8 mouse cellular contexts compared by ENCODE assay signal in genomic region chr13:64273891-64274844, GRCm38 (mm10). TPM values are rescaled to one million over a fixed set of nuclear protein-coding genes. Genes with fewer than 3 reads are reported as not detected.
DNase-seq lines count a peak whose midpoint lies in the region; ATAC-seq and TF ChIP-seq lines count a peak whose summit lies in the region.

No protein-coding gene starts in this region.

- peaks cover 25% of the 10 kb centered on the region for H3K79me2 ChIP-seq in C2C12 (ENCODE audit: control insufficient read depth, insufficient read depth)

- peak overlapping the region; percentile 80 for H3K9ac ChIP-seq in heart, embryonic 11.5 days (ENCODE audit: low read depth, low read length)

- no peak for TF ChIP-seq CTCF in C2C12 (IDR thresholded peaks at IDR 0.05; ENCODE audit: control insufficient read depth, insufficient read depth, insufficient read length)
- TF ChIP-seq CTCF in cerebellum, adult 2 months (IDR thresholded peaks at IDR 0.05; ENCODE audit: borderline replicate concordance, insufficient read depth, low read depth, low read length), result no peak
- TF ChIP-seq CTCF in small intestine, adult 2 months (IDR thresholded peaks at IDR 0.05; ENCODE audit: extremely low read depth, insufficient read length, insufficient replicate concordance, low read depth, low read length), result no peak

- peak overlapping the region; percentile 100 for H3K4me2 ChIP-seq in heart, embryonic 11.5 days

- H3K36me3 ChIP-seq in C2C12 (ENCODE audit: control insufficient read depth, insufficient read depth), result no peaks in the 10 kb centered on the region
- no peaks in the 10 kb centered on the region for H3K36me3 ChIP-seq in heart, embryonic 11.5 days (ENCODE audit: control insufficient read depth, insufficient read depth, low read length)
- H3K36me3 ChIP-seq in small intestine, adult 2 months (ENCODE audit: control insufficient read depth, insufficient read depth, low read length), result no peaks in the 10 kb centered on the region

- DNase-seq in adrenal gland, adult (ENCODE audit: inconsistent age in 2 of 2, low spot score in 1 of 2), result peak; percentile 58 to 82
- no peak for DNase-seq in adrenal gland, adult 8-10 months
- DNase-seq in cerebellum, adult 2 months, result peak; percentile 35 to 57
- peak; percentile 37 for DNase-seq in kidney, postnatal 14 days

- no peak overlapping the region for H3K27ac ChIP-seq in cerebellum, adult 2 months (ENCODE audit: insufficient read depth, low read length)
- no peak overlapping the region for H3K27ac ChIP-seq in heart, embryonic 11.5 days (ENCODE audit: low read depth, low read length)
- H3K27ac ChIP-seq in small intestine, adult 2 months (ENCODE audit: insufficient read depth, low read depth, low read length), result no peak overlapping the region

- no peaks in the 10 kb centered on the region for H3K9me3 ChIP-seq in heart, embryonic 11.5 days (replicated peaks; ENCODE audit: control insufficient read depth, low read length)

- H3ac ChIP-seq in C2C12 (ENCODE audit: control insufficient read depth, insufficient read length, low read depth), result peak overlapping the region; percentile 58

- H3K27me3 ChIP-seq in C2C12 (ENCODE audit: control insufficient read depth, insufficient read depth, insufficient read length), result no peaks in the 10 kb centered on the region
- H3K27me3 ChIP-seq in cerebellum, adult 2 months (ENCODE audit: control insufficient read depth, insufficient read depth, low read length), result no peaks in the 10 kb centered on the region
- no peaks in the 10 kb centered on the region for H3K27me3 ChIP-seq in heart, embryonic 11.5 days (ENCODE audit: control insufficient read depth, insufficient read depth, low read length)
- peaks cover 21% of the 10 kb centered on the region for H3K27me3 ChIP-seq in small intestine, adult 2 months (ENCODE audit: control insufficient read depth, insufficient read depth, low read length)

- no peaks in the 10 kb centered on the region; the same call in 1 of the 2 replicates for H3K4me1 ChIP-seq in cerebellum, adult 2 months (ENCODE audit: control insufficient read depth, insufficient read depth, low read length)
- peaks cover 3% of the 10 kb centered on the region; the same call in 1 of the 2 replicates for H3K4me1 ChIP-seq in heart, embryonic 11.5 days (ENCODE audit: control insufficient read depth, insufficient read depth, low read length)
- no peaks in the 10 kb centered on the region for H3K4me1 ChIP-seq in small intestine, adult 2 months (ENCODE audit: control insufficient read depth, insufficient read depth, insufficient read length, low read length)

- peak overlapping the region; percentile 63 for H3K4me3 ChIP-seq in C2C12 (ENCODE audit: insufficient read depth, poor library complexity, severe bottlenecking)
- H3K4me3 ChIP-seq in cerebellum, adult 2 months (replicated peaks; ENCODE audit: insufficient read depth, low read depth, low read length), result peak overlapping the region; percentile 66
- H3K4me3 ChIP-seq in heart, embryonic 11.5 days (ENCODE audit: low read depth, low read length), result peak overlapping the region; percentile 74
- H3K4me3 ChIP-seq in small intestine, adult 2 months (ENCODE audit: low read depth, low read length), result peak overlapping the region; percentile 79

- TF ChIP-seq POLR2A in cerebellum, adult 2 months (IDR thresholded peaks at IDR 0.05; ENCODE audit: borderline replicate concordance, insufficient read depth, low read length), result no peak
- no peak for TF ChIP-seq POLR2A in small intestine, adult 2 months (IDR thresholded peaks at IDR 0.05; ENCODE audit: low read depth, low read length)

- 8% methylated on average over 95 of the region's 95 CpGs for WGBS in cerebellum, adult 2 months
- under 1% methylated on average over 92 of the region's 95 CpGs for WGBS in heart, embryonic 11.5 days (ENCODE audit: insufficient replicate concordance)
- 2% methylated on average over 95 of the region's 95 CpGs for WGBS in small intestine, adult 2 months

- H3K79me3 ChIP-seq in C2C12 (ENCODE audit: low read depth), result peaks cover 7% of the 10 kb centered on the region

- ATAC-seq in heart, embryonic 11.5 days (replicated peaks; ENCODE audit: insufficient number of reproducible peaks, low FRiP score, low TSS enrichment), result peak; percentile 61
- ATAC-seq in megakaryocyte, adult 5-6 weeks (ENCODE audit: poor library complexity, severe bottlenecking), result 0 out of 2 replicates have a peak, but pooled peaks have one; percentile 5

TF ChIP-seq in C2C12, 6 proteins besides CTCF, POLR2A, EP300 and RAD21:
- no peak for TF ChIP-seq CEBPB (IDR thresholded peaks at IDR 0.05; ENCODE audit: low read depth)
- no peak for TF ChIP-seq MYOD1 (IDR thresholded peaks at IDR 0.05; ENCODE audit: control insufficient read depth, insufficient read length, low read depth)
- TF ChIP-seq MAX (IDR thresholded peaks at IDR 0.05), result no peak
- TF ChIP-seq MYOG (IDR thresholded peaks at IDR 0.05; ENCODE audit: control insufficient read depth, extremely low read depth, insufficient read length), result no peak
- TF ChIP-seq FOSL1 (IDR thresholded peaks at IDR 0.05; ENCODE audit: insufficient read depth, low read length, poor library complexity, severe bottlenecking), result no peak
TF ChIP-seq in C2C12: peak in this region for 0.

RNA-seq across cellular contexts. Expression of gene Cdc14b, which starts 0.9 kb away (rescaled TPM):
- total RNA-seq in adrenal gland, adult 8-10 months (2022), result 10 to 100 TPM; 11.0 to 21.2 (median 15.8) TPM
- polyA plus RNA-seq in C2C12 (2012; fragmentation: generic; extraction: Trizol), result 4.7 TPM
- 15.3 and 17.0 TPM in 2 replicates for polyA plus RNA-seq in cerebellum, adult 2 months (2012; rRNA removed)
- polyA plus RNA-seq in heart, embryonic 11.5 days (2014; fragmentation: Nextera tagmentation; extraction: Ambion mirVana), result 21.6 and 29.5 TPM in 2 replicates
- 5.0 and 5.1 TPM in 2 replicates for total RNA-seq in megakaryocyte, adult 5-6 weeks (2015)
- 3.7 and 5.1 TPM in 2 replicates for total RNA-seq in megakaryocyte, adult 5-6 weeks (2017)
- polyA plus RNA-seq in small intestine, adult 2 months (2012; rRNA removed), result 1.4 and 2.8 TPM in 2 replicates

RNA-seq across cellular contexts. Expression of gene Aaed1, which starts 38.3 kb away (rescaled TPM):
- 10 to 100 TPM; 44.6 to 57.2 (median 50.2) TPM for total RNA-seq in adrenal gland, adult 8-10 months (2022)
- polyA plus RNA-seq in C2C12 (2012; fragmentation: generic; extraction: Trizol), result 8.3 TPM
- polyA plus RNA-seq in cerebellum, adult 2 months (2012; rRNA removed), result 18.4 and 21.5 TPM in 2 replicates
- 68.4 and 71.4 TPM in 2 replicates for polyA plus RNA-seq in heart, embryonic 11.5 days (2014; fragmentation: Nextera tagmentation; extraction: Ambion mirVana)
- 38.0 and 44.8 TPM in 2 replicates for total RNA-seq in megakaryocyte, adult 5-6 weeks (2015)
- total RNA-seq in megakaryocyte, adult 5-6 weeks (2017), result 63.4 and 67.7 TPM in 2 replicates
- 2.5 and 4.4 TPM in 2 replicates for polyA plus RNA-seq in small intestine, adult 2 months (2012; rRNA removed)
